Mouse (Mus musculus) layer of hippocampus, adult 9-10 months (tissue): Measurements from ENCODE around the gene Gm10985.
A peak's percentile ranks its signal among the peaks of the same experiment; 100 is the strongest.

Source experiments
- DNase-seq: peaks from one replicate; pipeline ENCODE4 v3.0.0; 2022; ENCODE audit warnings: low spot score

Gm10985 gene

GRCm38 (mm10) chr3:53844786-53845185 lies at the start of gene Gm10985:
Gene Gm10985, plus strand, starts transcription at chr3:53845086.
- no peak for DNase-seq

GRCm38 (mm10) chr3:53796933-53797332 lies 48.0 kb upstream of the Gm10985 start:
- no peak for DNase-seq

GRCm38 (mm10) chr3:53799671-53800070 lies 45.2 kb upstream of the Gm10985 start:
- peak; percentile 15 for DNase-seq

- DNase-seq = no peak
Observed at GRCm38 (mm10) chr3:53813421-53813977, 31.4 kb upstream of the Gm10985 start.

- DNase-seq = no peak
Observed at GRCm38 (mm10) chr3:53834238-53834637, 10.6 kb upstream of the Gm10985 start.

- DNase-seq = no peak
Observed at GRCm38 (mm10) chr3:53846206-53846928, 1.5 kb downstream of the Gm10985 start.

GRCm38 (mm10) chr3:53847726-53848125 lies 2.8 kb downstream of the Gm10985 start:
- DNase-seq = no peak

- no peak for DNase-seq
Observed at GRCm38 (mm10) chr3:53848262-53848661, 3.4 kb downstream of the Gm10985 start.

GRCm38 (mm10) chr3:53854261-53854660 lies 9.4 kb downstream of the Gm10985 start:
- no peak for DNase-seq

- DNase-seq = no peak
Observed at GRCm38 (mm10) chr3:53854831-53855230, 9.9 kb downstream of the Gm10985 start.

- DNase-seq = peak; percentile 91
Observed at GRCm38 (mm10) chr3:53863383-53864220, 18.7 kb downstream of the Gm10985 start, which contains the start of gene Ufm1. Gene Ufm1, minus strand, starts transcription at chr3:53863830.

GRCm38 (mm10) chr3:53868212-53868611 lies 23.3 kb downstream of the Gm10985 start:
- DNase-seq = no peak

- no peak for DNase-seq
Observed at GRCm38 (mm10) chr3:53869263-53869662, 24.4 kb downstream of the Gm10985 start.

GRCm38 (mm10) chr3:53870482-53870881 lies 25.6 kb downstream of the Gm10985 start:
- DNase-seq = no peak

GRCm38 (mm10) chr3:53871596-53871995 lies 26.7 kb downstream of the Gm10985 start:
- no peak for DNase-seq

- DNase-seq = peak; percentile 60
Observed at GRCm38 (mm10) chr3:53890619-53891540, 46.0 kb downstream of the Gm10985 start.
